Mouse (Mus musculus) megakaryocyte, embryonic 14.5 days (primary cell): Measurements from ENCODE around the gene Lmod3.

ENCODE experiments used
- FLI1 ChIP-seq: IDR thresholded peaks from 2 replicates; pipeline ENCODE4 v1.6.1; 2012; ENCODE audit warnings: low read length, inconsistent platforms, mixed read lengths
- GATA1 ChIP-seq: IDR thresholded peaks from 3 replicates; pipeline ENCODE4 v1.6.1; 2012; ENCODE audit warnings: mixed read lengths, low read length, inconsistent platforms, borderline replicate concordance

DNA sequence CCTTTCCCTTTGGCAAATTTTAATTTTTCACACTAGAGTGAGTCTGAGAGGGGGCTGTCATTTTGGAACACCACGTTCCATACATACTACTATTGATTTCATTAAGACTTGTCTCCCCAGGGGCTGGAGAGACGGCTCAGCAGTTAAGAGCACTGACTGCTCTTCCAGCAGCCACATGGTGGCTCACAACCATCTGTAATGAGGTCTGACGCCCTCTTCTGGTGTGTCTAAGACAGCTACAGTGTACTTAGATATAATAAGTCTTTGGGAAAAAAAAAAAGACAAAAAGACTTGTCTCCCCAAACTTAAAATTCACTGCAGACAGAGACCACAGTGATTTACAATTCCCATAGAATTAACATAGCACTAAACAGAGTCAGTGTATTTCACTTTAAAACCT, 52.1 kb downstream of the Lmod3 start:
- TF ChIP-seq FLI1 (no peak), GATA1 (no peak)
